ENCODE assay signal across 23 mouse cellular contexts in the genomic region with DNA sequence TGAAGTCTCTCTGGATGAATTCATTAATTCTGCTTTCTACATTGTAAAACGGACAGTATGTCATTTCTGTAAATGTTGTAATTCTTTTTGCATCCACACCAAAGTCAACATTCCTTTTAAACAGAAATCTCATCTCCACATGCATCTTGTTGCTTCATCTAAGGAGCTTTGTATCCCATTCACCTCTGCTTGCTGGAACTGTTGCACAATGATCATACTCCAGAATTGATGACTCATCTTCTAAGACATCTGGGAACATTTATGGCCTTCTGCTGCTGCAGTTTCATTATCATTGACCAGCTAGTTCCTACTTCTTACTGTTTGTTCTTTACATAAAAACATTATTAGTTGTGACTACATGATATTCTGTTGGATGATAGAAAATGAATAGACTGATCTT.
"Had no signal": no experiment of that assay in that cellular context is flagged by ENCODE, and none has a peak within 500 bp of the region (broad histone marks: within the 10 kb centered on the region; RNA-seq: fewer than 3 reads in every experiment).

No protein-coding gene starts in this region.

- H3K4me2 ChIP-seq: heart, embryonic 11.5 days; heart, embryonic 13.5 days; heart, embryonic 15.5 days; hindbrain, embryonic 13.5 days; hindbrain, embryonic 15.5 days; limb, embryonic 13.5 days; limb, embryonic 15.5 days; liver, embryonic 12.5 days had no signal

- H3K27me3 ChIP-seq: heart, embryonic 13.5 days; heart, embryonic 15.5 days; hindbrain, embryonic 13.5 days; hindbrain, embryonic 15.5 days; limb, embryonic 13.5 days; limb, embryonic 15.5 days; liver, embryonic 12.5 days had no signal

- DNase-seq: gastrocnemius, postnatal 14 days; gastrocnemius, postnatal 36 days; heart, adult 11 months; heart, adult 2 months; heart, postnatal 14 days; heart, postnatal 36 days; kidney, adult 18-20 months; kidney, adult 8-10 months; kidney, postnatal 10 days; kidney, postnatal 25 days; kidney, postnatal 4 days; layer of hippocampus, adult 9-11 months; layer of hippocampus, postnatal 36 days; left cerebral cortex, postnatal 4 days had no signal

- H3K27ac ChIP-seq: heart, adult 2 months; heart, embryonic 13.5 days; heart, embryonic 15.5 days; hindbrain, embryonic 13.5 days; hindbrain, embryonic 15.5 days; hindbrain, postnatal 0 days; limb, embryonic 13.5 days; limb, embryonic 15.5 days; liver, embryonic 12.5 days had no signal

- H3K36me3 ChIP-seq: heart, embryonic 13.5 days; heart, embryonic 15.5 days; hindbrain, embryonic 13.5 days; hindbrain, embryonic 15.5 days; limb, embryonic 13.5 days; limb, embryonic 15.5 days; liver, embryonic 12.5 days had no signal

- H3K4me3 ChIP-seq: heart, adult 2 months; heart, embryonic 13.5 days; heart, embryonic 15.5 days; hindbrain, embryonic 13.5 days; hindbrain, embryonic 15.5 days; limb, embryonic 13.5 days; limb, embryonic 15.5 days; liver, embryonic 12.5 days had no signal
